Mouse (Mus musculus) hindbrain, embryonic 11.5 days (tissue): ENCODE data around the gene Fam71b. TPM values are rescaled to one million over a fixed set of nuclear protein-coding genes. Genes with fewer than 3 reads are reported as not detected.

Experiments used
- ATAC-seq: fragments of 200-750 bp; cut with Nextera tagmentation; 2 replicates; pipeline ENCODE4 v1.8.0; 2017; ENCODE audit warnings: mild to moderate bottlenecking, moderate TSS enrichment, moderate library complexity; ENCODE audit not compliant: low FRiP score
- DNase-seq: peaks from one replicate; pipeline ENCODE4 v3.0.0-alpha.2; 2015; ENCODE audit warnings: low spot score
- H3K27ac ChIP-seq: fragments of 300-500 bp; sonication (generic); 2 replicates; pipeline ENCODE4 v1.5.1; 2014; ENCODE audit warnings: mild to moderate bottlenecking, low read depth, low read length
- H3K27me3 ChIP-seq: fragments of 300-500 bp; sonication (generic); 2 replicates; pipeline ENCODE4 v1.6.1; 2014; ENCODE audit warnings: mild to moderate bottlenecking, low read length, moderate library complexity, mixed read lengths; ENCODE audit not compliant: control insufficient read depth, insufficient read depth
- H3K36me3 ChIP-seq: fragments of 300-500 bp; sonication (generic); 2 replicates; pipeline ENCODE4 v1.6.1; 2014; ENCODE audit warnings: mild to moderate bottlenecking, low read length, moderate library complexity, mixed read lengths; ENCODE audit not compliant: control insufficient read depth, insufficient read depth
- H3K4me1 ChIP-seq: fragments of 300-500 bp; sonication (generic); replicated peaks from 2 replicates; pipeline ENCODE4 v1.6.1; 2014; ENCODE audit warnings: low read length, mixed read lengths; ENCODE audit not compliant: control insufficient read depth, insufficient read depth
- H3K4me2 ChIP-seq: fragments of 300-500 bp; sonication (generic); replicated peaks from 2 replicates; pipeline ENCODE4 v1.6.1; 2014; ENCODE audit warnings: mild to moderate bottlenecking, low read depth, low read length
- H3K4me3 ChIP-seq: fragments of 300-500 bp; sonication (generic); 2 replicates; pipeline ENCODE4 v1.5.1; 2014; ENCODE audit warnings: low read depth, low read length
- H3K9ac ChIP-seq: fragments of 300-500 bp; sonication (generic); 2 replicates; pipeline ENCODE4 v1.6.1; 2014; ENCODE audit warnings: low read depth, low read length
- H3K9me3 ChIP-seq: fragments of 300-500 bp; sonication (generic); 2 replicates; pipeline ENCODE4 v1.6.1; 2016; ENCODE audit warnings: low read length; ENCODE audit not compliant: control insufficient read depth
- WGBS: fragments of 180-500 bp; shearing (Covaris S2); extraction: QIAGEN DNeasy Blood & Tissue Kit; methylation state at CpG from one replicate; pipeline ENCODE4 v1.1.7; 2014; 5-methylcytosine and 5-hydroxymethylcytosine counted together
- polyA plus RNA-seq: library from polyadenylated mRNA; unstranded; fragments of >200 nt; fragmentation: Nextera tagmentation; extraction: Ambion mirVana; gene quantifications from 2 replicates; pipeline ENCODE4 v1.2.1, GENCODE M21; 2014

Gene Fam71b
- polyA plus RNA-seq, 1 experiment from 2014 or later: not detected

GRCm38 (mm10) chr11:46390621-46391020 is 5.7 kb upstream of the Fam71b start:
- DNase-seq (no peak), ATAC-seq (no peak)
- H3K4me3 ChIP-seq: no peak overlapping the region
- no peaks in the 10 kb centered on the region for H3K27me3 ChIP-seq
- 62% methylated on average over 3 of the region's 3 CpGs for WGBS
- H3K9me3 ChIP-seq: no peaks in the 10 kb centered on the region
- no peak overlapping the region for H3K4me2 ChIP-seq
- no peaks in the 10 kb centered on the region for H3K36me3 ChIP-seq
- H3K4me1 ChIP-seq: no peaks in the 10 kb centered on the region
- no peak overlapping the region for H3K27ac ChIP-seq
- H3K9ac ChIP-seq: no peak overlapping the region

DNA sequence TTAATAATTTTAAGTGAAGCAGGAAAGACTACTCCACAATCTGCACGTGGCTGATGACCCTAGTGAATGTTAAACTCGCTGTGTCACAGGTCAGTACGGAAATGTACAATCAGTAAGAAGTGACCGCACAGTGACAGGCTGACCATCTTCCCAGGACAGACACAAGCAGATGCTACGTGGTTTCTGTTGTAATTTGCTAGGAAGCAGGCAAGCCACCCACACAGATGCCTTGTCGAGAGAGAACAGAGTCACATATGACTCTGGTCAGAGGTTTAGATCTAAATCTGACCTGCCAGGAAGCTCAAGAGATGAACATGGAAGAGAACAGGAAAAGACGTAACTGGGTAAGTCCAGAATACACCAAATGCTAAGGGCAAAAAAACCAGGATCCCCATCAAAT is 3.5 kb upstream of the Fam71b start:
- Histone ChIP-seq H3K4me2 (no peak overlapping the region), H3K36me3 (no peaks in the 10 kb centered on the region), H3K9ac (no peak overlapping the region), H3K27ac (no peak overlapping the region), H3K9me3 (no peaks in the 10 kb centered on the region), H3K27me3 (no peaks in the 10 kb centered on the region), H3K4me3 (no peak overlapping the region), H3K4me1 (no peaks in the 10 kb centered on the region)
- no peak for DNase-seq
- ATAC-seq: no peak
- WGBS: 82% methylated on average over 7 of the region's 7 CpGs

- Histone ChIP-seq H3K36me3 (no peaks in the 10 kb centered on the region), H3K9me3 (no peaks in the 10 kb centered on the region), H3K27ac (no peak overlapping the region), H3K4me3 (no peak overlapping the region), H3K4me2 (no peak overlapping the region), H3K4me1 (no peaks in the 10 kb centered on the region), H3K9ac (no peak overlapping the region), H3K27me3 (no peaks in the 10 kb centered on the region)
- DNase-seq (no peak), ATAC-seq (no peak)
- WGBS: 79% methylated on average over 4 of the region's 4 CpGs
These were observed 2.9 kb upstream of the Fam71b start for GRCm38 (mm10) chr11:46393413-46393812.

DNA sequence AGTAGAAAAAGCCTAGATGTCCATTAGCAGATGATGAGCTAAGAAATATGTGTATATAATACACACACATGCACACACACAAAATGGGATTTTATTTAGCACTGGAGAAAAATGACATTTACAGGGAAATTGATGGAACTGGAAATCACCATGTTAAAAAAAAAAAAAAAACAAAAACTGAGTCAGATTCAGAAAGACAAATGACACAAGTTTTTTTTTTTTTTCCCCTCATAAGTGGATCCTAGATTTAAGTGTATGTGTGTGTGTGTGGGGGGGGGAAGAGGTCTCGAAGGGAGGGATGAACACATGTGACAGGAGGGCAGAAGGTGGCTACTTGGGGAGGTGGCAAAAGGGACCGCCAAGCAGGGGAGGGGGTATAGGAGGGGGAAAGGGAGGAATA is 1.3 kb upstream of the Fam71b start:
- no peak overlapping the region for H3K27ac ChIP-seq
- H3K9ac ChIP-seq: no peak overlapping the region
- no peaks in the 10 kb centered on the region for H3K36me3 ChIP-seq
- no peak overlapping the region for H3K4me2 ChIP-seq
- no peaks in the 10 kb centered on the region for H3K9me3 ChIP-seq
- ATAC-seq (no peak), DNase-seq (no peak)
- H3K27me3 ChIP-seq: no peaks in the 10 kb centered on the region
- H3K4me1 ChIP-seq: no peaks in the 10 kb centered on the region
- H3K4me3 ChIP-seq: no peak overlapping the region
- WGBS: 90% methylated on average over 2 of the region's 2 CpGs

DNA sequence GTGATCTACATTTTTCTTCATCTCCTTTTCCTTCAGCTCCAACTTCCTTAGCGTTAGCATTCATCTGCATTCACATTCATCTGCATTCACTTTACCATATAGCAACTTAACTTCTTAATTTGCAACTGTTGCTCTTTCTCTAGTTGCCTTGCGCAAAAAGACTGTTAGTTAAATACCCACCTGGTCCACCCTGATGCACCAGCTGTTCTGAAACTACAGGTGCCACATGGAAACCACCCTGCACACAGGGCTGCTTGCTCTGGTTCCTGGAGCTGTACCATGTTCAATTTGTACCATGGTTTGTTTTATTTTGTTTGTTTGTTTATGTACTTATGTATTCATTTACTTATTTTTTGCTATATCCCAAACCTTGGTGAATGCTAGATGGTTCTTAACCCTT is 661 bp upstream of the Fam71b start:
- Histone ChIP-seq H3K27ac (no peak overlapping the region), H3K4me3 (no peak overlapping the region), H3K9ac (no peak overlapping the region), H3K36me3 (no peaks in the 10 kb centered on the region), H3K4me2 (no peak overlapping the region), H3K27me3 (no peaks in the 10 kb centered on the region), H3K9me3 (no peaks in the 10 kb centered on the region), H3K4me1 (no peaks in the 10 kb centered on the region)
- WGBS: 93% methylated on average over 2 of the region's 2 CpGs
- ATAC-seq (no peak), DNase-seq (no peak)

GRCm38 (mm10) chr11:46396860-46397179 is 461 bp downstream of the Fam71b start:
- 97% methylated on average over 4 of the region's 4 CpGs for WGBS

DNA sequence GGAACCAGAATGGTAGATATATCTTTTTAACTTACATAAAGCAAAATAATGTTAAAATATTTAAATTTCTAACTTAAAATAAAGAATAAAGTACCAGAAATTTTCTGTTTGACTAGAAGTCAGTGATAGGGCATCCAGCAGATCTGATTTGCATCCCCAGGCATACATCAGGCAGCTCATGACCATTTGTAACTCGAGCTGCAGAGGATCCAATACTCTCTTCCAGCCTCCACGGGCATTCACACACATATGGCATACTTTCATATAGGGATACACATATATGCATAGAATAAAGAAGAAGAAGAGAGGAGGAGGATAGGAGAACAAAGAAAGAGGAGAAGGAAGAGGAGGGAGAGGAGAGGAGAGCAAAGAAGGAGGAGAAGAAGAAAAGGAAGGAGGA is 1.5 kb downstream of the Fam71b start:
- Histone ChIP-seq H3K9me3 (no peaks in the 10 kb centered on the region), H3K9ac (no peak overlapping the region), H3K27ac (no peak overlapping the region), H3K36me3 (no peaks in the 10 kb centered on the region), H3K4me3 (no peak overlapping the region), H3K4me1 (no peaks in the 10 kb centered on the region), H3K27me3 (no peaks in the 10 kb centered on the region), H3K4me2 (no peak overlapping the region)
- DNase-seq: no peak
- ATAC-seq: no peak
- 63% methylated on average over 2 of the region's 2 CpGs for WGBS

More at GRCm38 (mm10) chr11:46396860-46397179, 461 bp downstream of the Fam71b start:
- Histone ChIP-seq H3K4me1 (no peaks in the 10 kb centered on the region), H3K27ac (no peak overlapping the region), H3K4me3 (no peak overlapping the region), H3K36me3 (no peaks in the 10 kb centered on the region), H3K9ac (no peak overlapping the region), H3K9me3 (no peaks in the 10 kb centered on the region), H3K27me3 (no peaks in the 10 kb centered on the region), H3K4me2 (no peak overlapping the region)
- DNase-seq (no peak), ATAC-seq (no peak)

DNA sequence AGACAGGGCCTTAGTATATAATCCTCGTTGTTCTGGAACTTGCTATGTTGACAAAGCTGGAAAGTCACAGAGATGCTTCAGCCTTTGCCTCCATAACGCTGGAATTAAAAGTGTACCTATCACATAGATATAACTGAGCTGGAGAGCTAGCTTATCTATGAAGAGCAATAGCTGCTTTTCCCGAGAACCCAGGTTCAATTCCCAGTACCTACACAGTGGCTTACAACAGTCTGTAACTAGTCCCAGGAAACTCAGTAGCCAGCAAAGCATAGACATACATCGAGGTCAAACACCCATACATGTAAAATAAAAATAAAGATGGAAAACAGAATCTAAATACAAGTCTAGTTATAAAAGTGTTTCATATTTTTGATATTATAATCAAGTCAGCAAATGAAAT is 2.1 kb downstream of the Fam71b start:
- Histone ChIP-seq H3K9ac (no peak overlapping the region), H3K4me1 (no peaks in the 10 kb centered on the region), H3K27me3 (no peaks in the 10 kb centered on the region), H3K4me3 (no peak overlapping the region), H3K36me3 (no peaks in the 10 kb centered on the region), H3K4me2 (no peak overlapping the region), H3K27ac (no peak overlapping the region), H3K9me3 (no peaks in the 10 kb centered on the region)
- WGBS: 89% methylated on average over 4 of the region's 4 CpGs
- no peak for DNase-seq
- ATAC-seq: no peak

GRCm38 (mm10) chr11:46398933-46399383 is 2.6 kb downstream of the Fam71b start:
- peak; percentile 10 for DNase-seq

More at GRCm38 (mm10) chr11:46398933-46399383, 2.6 kb downstream of the Fam71b start:
- 68% methylated on average over 5 of the region's 5 CpGs for WGBS
- ATAC-seq: no peak
- Histone ChIP-seq H3K27ac (no peak overlapping the region), H3K27me3 (no peaks in the 10 kb centered on the region), H3K36me3 (no peaks in the 10 kb centered on the region), H3K4me1 (no peaks in the 10 kb centered on the region), H3K9me3 (no peaks in the 10 kb centered on the region), H3K4me3 (no peak overlapping the region), H3K4me2 (no peak overlapping the region), H3K9ac (no peak overlapping the region)
